Mouse (Mus musculus) G1E (cell line): ENCODE measurements around the gene Aldh2.

Source experiments
- CTCF ChIP-seq: IDR thresholded peaks from 2 replicates; pipeline ENCODE4 v1.5.1; 2012; ENCODE audit warnings: low read depth, low read length, inconsistent platforms, mixed read lengths
- GATA1 ChIP-seq: IDR thresholded peaks from 2 replicates; pipeline ENCODE4 v1.6.1; 2012; ENCODE audit warnings: borderline replicate concordance, low read length, inconsistent platforms, mixed read lengths
- TAL1 ChIP-seq: conservative IDR thresholded peaks from 2 replicates; pipeline ENCODE4 v1.6.1; 2012; ENCODE audit warnings: low read depth, low read length, inconsistent platforms, mixed read lengths

DNA sequence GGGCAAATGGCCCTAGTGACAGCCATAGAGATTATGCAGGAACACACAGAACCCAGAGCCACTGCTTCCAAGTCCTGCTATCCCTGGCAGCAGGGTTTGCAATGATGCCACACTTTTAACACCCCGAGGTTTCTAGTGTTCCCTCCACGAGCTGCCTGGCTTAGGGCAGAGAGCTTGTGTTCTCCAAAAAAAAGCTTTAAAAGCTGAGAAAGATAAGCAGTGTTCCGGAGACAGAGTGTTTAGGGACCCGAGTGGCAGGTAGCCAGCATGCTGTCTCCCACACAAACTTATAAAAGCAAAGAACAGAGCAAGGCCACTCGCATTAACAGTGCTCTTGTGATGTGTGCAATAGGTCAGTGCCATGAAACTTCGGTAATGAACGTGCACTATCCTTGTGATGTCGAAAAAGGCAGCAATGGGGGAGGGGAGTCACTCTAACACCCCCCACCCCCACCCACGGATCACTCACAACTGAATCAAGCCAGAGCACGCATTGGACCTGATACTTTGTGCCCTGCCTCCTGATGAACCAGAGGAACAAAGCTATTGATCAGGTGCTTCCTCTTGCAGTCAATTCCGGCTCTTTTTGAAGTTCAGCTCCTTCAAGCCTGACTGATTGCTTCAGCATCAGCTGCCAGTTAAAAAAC, 2.1 kb downstream of the Aldh2 start:
- TF ChIP-seq CTCF (no peak), TAL1 (no peak), GATA1 (no peak)
